ENCODE assay signal across 9 mouse cellular contexts in the genomic region with DNA sequence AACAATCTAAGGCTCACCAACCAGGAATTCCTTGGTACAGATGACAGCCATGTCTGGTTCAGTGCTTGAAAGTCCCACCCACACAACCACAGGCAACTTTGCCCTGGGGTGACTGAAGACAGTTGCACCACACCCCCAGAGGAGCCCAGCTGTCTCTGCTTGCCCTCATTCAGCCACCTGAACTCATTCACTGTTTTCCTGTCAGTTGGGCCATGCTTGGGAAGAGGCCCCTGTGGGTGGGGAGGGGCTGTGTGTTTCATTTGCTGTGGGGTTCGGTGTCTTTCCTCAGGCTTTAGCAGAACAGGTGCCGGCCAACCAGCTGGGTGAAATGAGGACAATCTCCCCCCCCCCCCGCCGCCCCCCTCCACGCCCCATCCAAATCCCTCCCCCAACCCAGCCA. TPM values are rescaled to one million over a fixed set of nuclear protein-coding genes. Genes with fewer than 3 reads are reported as not detected.
A peak's percentile ranks its signal among the peaks of the same experiment; 100 is the strongest.
DNase-seq lines count a peak whose midpoint lies in the region; ATAC-seq lines count a peak whose summit lies in the region.
"Had no signal": no experiment of that assay in that cellular context is flagged by ENCODE, and none has a peak within 500 bp of the region (broad histone marks: within the 10 kb centered on the region; RNA-seq: fewer than 3 reads in every experiment).

No protein-coding gene starts in this region.

- H3K36me3 ChIP-seq in limb, embryonic 13.5 days: no peaks in the 10 kb centered on the region

- no peak overlapping the region for H3K4me3 ChIP-seq in limb, embryonic 13.5 days

- no peak overlapping the region for H3K9ac ChIP-seq in limb, embryonic 13.5 days

- H3K27me3 ChIP-seq in limb, embryonic 13.5 days: no peaks in the 10 kb centered on the region

- no peaks in the 10 kb centered on the region for H3K9me3 ChIP-seq in limb, embryonic 13.5 days

- intact Hi-C loops in gastrocnemius, postnatal 14 days (cut with DNase I; ENCODE audit: low total_unique reads): no loop called here

- no peak overlapping the region for H3K4me2 ChIP-seq in limb, embryonic 13.5 days (replicated peaks)

- peaks cover 4% of the 10 kb centered on the region; the same call in 1 of the 2 replicates for H3K4me1 ChIP-seq in limb, embryonic 13.5 days

- DNase-seq in gastrocnemius, postnatal 14 days: peak; percentile 46
- no peak for DNase-seq in gastrocnemius, adult 8-10 months (ENCODE audit: low spot score in 2 of 2)
- DNase-seq in R1 (ENCODE audit: low read depth, low spot score): peak; percentile 89
- DNase-seq in thymus, adult 18-20 months: peak; percentile 87 to 96
- no peak for DNase-seq in layer of hippocampus, adult 9-10 months (ENCODE audit: low spot score)
- DNase-seq in left cerebral cortex, adult 18-20 months (ENCODE audit: low spot score in 2 of 2): no peak
- no peak for DNase-seq in kidney, postnatal 10 days

- no peak overlapping the region for H3K27ac ChIP-seq in limb, embryonic 13.5 days
- H3K27ac ChIP-seq: hindbrain, postnatal 0 days had no signal

- WGBS in limb, embryonic 13.5 days: 64% methylated on average over 5 of the region's 5 CpGs

- peak; percentile 72; the same call in 1 of the 2 replicates for ATAC-seq in limb, embryonic 13.5 days (ENCODE audit: low FRiP score, low read depth)
- ATAC-seq: hindbrain, postnatal 0 days had no signal

RNA-seq across cellular contexts. Expression of gene Ccnd3, which starts 37.2 kb away (rescaled TPM):
- total RNA-seq in gastrocnemius, postnatal 14 days (2021): 10 to 100 TPM; 57.0 to 63.3 TPM
- 10 to 100 TPM; 12.2 to 19.2 (median 16.1) TPM for total RNA-seq in gastrocnemius, adult 8-10 months (2022)
- polyA plus RNA-seq in limb, embryonic 13.5 days (2015; fragmentation: Nextera tagmentation; extraction: Ambion mirVana): 392 and 402 TPM in 2 replicates
- 10 to 100 TPM; 33.6 to 40.7 TPM for total RNA-seq in left cerebral cortex, adult 18-20 months (2021)

RNA-seq across cellular contexts. Expression of gene Taf8, which starts 40.0 kb away (rescaled TPM):
- total RNA-seq in gastrocnemius, postnatal 14 days (2021): 10 to 100 TPM in 1 of 2 experiments, 1 to 10 TPM in 1; 9.5 to 10.2 TPM
- 10 to 100 TPM; 10.0 to 12.6 (median 11.2) TPM for total RNA-seq in gastrocnemius, adult 8-10 months (2022)
- polyA plus RNA-seq in limb, embryonic 13.5 days (2015; fragmentation: Nextera tagmentation; extraction: Ambion mirVana): 34.6 and 34.9 TPM in 2 replicates
- 10 to 100 TPM; 16.8 to 19.1 TPM for total RNA-seq in left cerebral cortex, adult 18-20 months (2021)

Comparison
In these comparisons a context has a peak if more than half of its experiments do, and no peak if none do; other contexts are left out.
1. DNase-seq: peak in gastrocnemius, postnatal 14 days (single experiment), R1 (single experiment) and thymus, adult 18-20 months (2 of 2); none in gastrocnemius, adult 8-10 months (0 of 2), layer of hippocampus, adult 9-10 months (single experiment), left cerebral cortex, adult 18-20 months (0 of 2) and kidney, postnatal 10 days (single experiment).